22 mouse cellular contexts compared by ENCODE assay signal in the genomic region with DNA sequence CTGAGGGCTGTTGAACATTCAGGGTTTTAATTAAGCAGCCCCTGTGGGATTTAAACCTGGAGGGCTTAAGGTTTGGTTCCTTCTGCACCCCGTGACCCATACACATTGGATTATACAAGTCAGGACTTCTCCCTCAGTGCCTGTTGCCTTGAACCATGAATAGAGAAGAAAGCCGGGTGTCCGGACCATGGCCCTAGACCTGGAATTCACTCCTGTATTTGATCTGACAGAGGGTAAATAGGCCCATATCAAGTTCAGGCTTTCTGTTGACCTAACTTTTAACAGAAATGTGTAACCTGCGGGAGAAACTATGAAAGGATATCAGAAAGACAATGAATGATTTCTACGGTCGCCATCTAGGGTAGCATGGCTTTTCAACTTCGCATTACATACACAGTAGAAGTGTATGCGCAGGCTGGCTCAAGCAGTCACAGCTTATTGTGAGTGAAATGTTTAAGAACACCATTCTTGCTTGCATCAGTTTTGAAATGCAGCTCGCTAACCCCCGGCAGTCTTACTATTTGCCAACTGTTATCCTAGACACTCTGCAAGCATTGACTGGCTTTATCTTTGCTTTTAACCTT.
A peak's percentile ranks its signal among the peaks of the same experiment; 100 is the strongest.
DNase-seq lines count a peak whose midpoint lies in the region; ATAC-seq and TF ChIP-seq lines count a peak whose summit lies in the region.
"Had no signal": no experiment of that assay in that cellular context is flagged by ENCODE, and none has a peak within 500 bp of the region (broad histone marks: within the 10 kb centered on the region; RNA-seq: fewer than 3 reads in every experiment).

No protein-coding gene starts in this region.

- no peak for TF ChIP-seq EP300 in stomach, postnatal 0 days (optimal IDR thresholded peaks at IDR 0.05)

- DNase-seq in lung, embryonic 14.5 days, result no peak
- DNase-seq in lung, postnatal 4 days, result no peak
- DNase-seq in stomach, postnatal 0 days (ENCODE audit: low spot score), result no peak
- DNase-seq in right cerebral cortex, postnatal 14 days, result no peak
- DNase-seq in urinary bladder, postnatal 10 days (ENCODE audit: low spot score), result no peak
- DNase-seq: adrenal gland, adult 2 months; adrenal gland, postnatal 10 days; adrenal gland, postnatal 25 days; cerebellum, adult 11 months; cerebellum, adult 18-20 months; cerebellum, adult 8-10 months; cerebellum, adult 9-11 months; cerebellum, postnatal 14 days; cerebellum, postnatal 36 days; embryo, embryonic 11 days had no signal

- peak overlapping the region; percentile 51; the same call in 1 of the 2 replicates for H3K27ac ChIP-seq in lung, embryonic 14.5 days (ENCODE audit: low read depth)
- peak overlapping the region; percentile 52; the same call in 1 of the 2 replicates for H3K27ac ChIP-seq in stomach, embryonic 15.5 days
- H3K27ac ChIP-seq in stomach, postnatal 0 days (replicated peaks), result 0 out of 2 replicates have a peak overlapping the region, but pooled peaks have one; percentile 24
- H3K27ac ChIP-seq: embryonic facial prominence, embryonic 13.5 days; embryonic facial prominence, embryonic 15.5 days; forebrain, embryonic 10.5 days; forebrain, embryonic 12.5 days had no signal

- no peak for TF ChIP-seq CTCF in lung, embryonic 14.5 days (IDR thresholded peaks at IDR 0.05; ENCODE audit: low read depth)
- TF ChIP-seq CTCF in stomach, postnatal 0 days (IDR thresholded peaks at IDR 0.05; ENCODE audit: low read depth), result no peak

- peak; percentile 52 for ATAC-seq in lung, embryonic 14.5 days (ENCODE audit: insufficient read depth)
- peak; percentile 84 for ATAC-seq in stomach, embryonic 15.5 days (ENCODE audit: insufficient read depth, low FRiP score, low read depth)
- ATAC-seq in stomach, postnatal 0 days (ENCODE audit: low FRiP score, low TSS enrichment), result 0 out of 2 replicates have a peak, but pooled peaks have one; percentile 29
- ATAC-seq: forebrain, embryonic 14.5 days had no signal

- no peaks in the 10 kb centered on the region for H3K27me3 ChIP-seq in lung, embryonic 14.5 days (ENCODE audit: insufficient read depth, low read length)
- no peaks in the 10 kb centered on the region for H3K27me3 ChIP-seq in stomach, embryonic 15.5 days (replicated peaks)
- no peaks in the 10 kb centered on the region for H3K27me3 ChIP-seq in stomach, postnatal 0 days (ENCODE audit: control insufficient read depth, insufficient read depth, low read length)
- H3K27me3 ChIP-seq: embryonic facial prominence, embryonic 13.5 days; embryonic facial prominence, embryonic 15.5 days; forebrain, embryonic 12.5 days had no signal

- H3K4me3 ChIP-seq in lung, embryonic 14.5 days (ENCODE audit: low read depth, low read length), result no peak overlapping the region
- no peak overlapping the region for H3K4me3 ChIP-seq in stomach, embryonic 15.5 days (replicated peaks)
- no peak overlapping the region for H3K4me3 ChIP-seq in stomach, postnatal 0 days (ENCODE audit: low read depth, low read length)
- H3K4me3 ChIP-seq: embryonic facial prominence, embryonic 13.5 days; embryonic facial prominence, embryonic 15.5 days; erythroblast, embryonic 14.5 days; forebrain, embryonic 10.5 days; forebrain, embryonic 12.5 days had no signal

- H3K4me2 ChIP-seq in lung, embryonic 14.5 days, result no peak overlapping the region
- H3K4me2 ChIP-seq in stomach, embryonic 15.5 days, result no peak overlapping the region
- H3K4me2 ChIP-seq in stomach, postnatal 0 days (replicated peaks; ENCODE audit: low read depth), result no peak overlapping the region
- H3K4me2 ChIP-seq: embryonic facial prominence, embryonic 13.5 days; embryonic facial prominence, embryonic 15.5 days; forebrain, embryonic 12.5 days had no signal

- no peaks in the 10 kb centered on the region for H3K9me3 ChIP-seq in lung, embryonic 14.5 days (ENCODE audit: low read depth, low read length)
- no peaks in the 10 kb centered on the region for H3K9me3 ChIP-seq in stomach, embryonic 15.5 days
- H3K9me3 ChIP-seq in stomach, postnatal 0 days (ENCODE audit: control insufficient read depth, low read length), result no peaks in the 10 kb centered on the region
- H3K9me3 ChIP-seq: embryonic facial prominence, embryonic 13.5 days; embryonic facial prominence, embryonic 15.5 days; forebrain, embryonic 10.5 days; forebrain, embryonic 12.5 days had no signal

- H3K9ac ChIP-seq in lung, embryonic 14.5 days, result no peak overlapping the region
- no peak overlapping the region for H3K9ac ChIP-seq in stomach, embryonic 15.5 days
- no peak overlapping the region for H3K9ac ChIP-seq in stomach, postnatal 0 days (ENCODE audit: low read length)
- H3K9ac ChIP-seq: embryonic facial prominence, embryonic 13.5 days; embryonic facial prominence, embryonic 15.5 days; forebrain, embryonic 12.5 days had no signal

- 62% methylated on average over 10 of the region's 10 CpGs for WGBS in lung, embryonic 14.5 days
- WGBS in stomach, embryonic 15.5 days, result 70% methylated on average over 10 of the region's 10 CpGs
- WGBS in stomach, postnatal 0 days, result 59% methylated on average over 10 of the region's 10 CpGs

- no peaks in the 10 kb centered on the region for H3K36me3 ChIP-seq in lung, embryonic 14.5 days (ENCODE audit: insufficient read depth)
- no peaks in the 10 kb centered on the region for H3K36me3 ChIP-seq in stomach, embryonic 15.5 days
- no peaks in the 10 kb centered on the region for H3K36me3 ChIP-seq in stomach, postnatal 0 days (ENCODE audit: control insufficient read depth, insufficient read depth, low read length)
- H3K36me3 ChIP-seq: embryonic facial prominence, embryonic 13.5 days; embryonic facial prominence, embryonic 15.5 days; forebrain, embryonic 10.5 days; forebrain, embryonic 12.5 days had no signal

- H3K4me1 ChIP-seq in lung, embryonic 14.5 days (ENCODE audit: insufficient read depth), result 0 out of 2 replicates have a peak, but pooled peaks cover 2% of the 10 kb centered on the region
- H3K4me1 ChIP-seq in stomach, embryonic 15.5 days, result peaks cover 2% of the 10 kb centered on the region; the same call in 1 of the 2 replicates
- H3K4me1 ChIP-seq in stomach, postnatal 0 days (replicated peaks; ENCODE audit: control insufficient read depth, insufficient read depth), result no peaks in the 10 kb centered on the region
- H3K4me1 ChIP-seq: embryonic facial prominence, embryonic 13.5 days; embryonic facial prominence, embryonic 15.5 days had no signal

Comparison
In these comparisons a context has a peak if more than half of its experiments do, and no peak if none do; other contexts are left out.
1. ATAC-seq: peak in every context shown above with its lines; median percentile 84 in stomach, embryonic 15.5 days; 52 in lung, embryonic 14.5 days; 29 in stomach, postnatal 0 days.